Mouse (Mus musculus) adrenal gland, postnatal 10 days (tissue): ENCODE results near the gene Tchp. TPM values are rescaled to one million over a fixed set of nuclear protein-coding genes. Genes with fewer than 3 reads are reported as not detected.
A peak's percentile ranks its signal among the peaks of the same experiment; 100 is the strongest.

Source experiments
- DNase-seq: peaks from one replicate; pipeline ENCODE4 v3.0.0; 2021; ENCODE audit warnings: mixed read lengths
- long read RNA-seq, 2 experiments: library from polyadenylated mRNA; stranded (forward); transcript quantifications; one replicate each; pipeline ENCODE4 v2.0.0; 2021
- total RNA-seq, 2 experiments: library from RNA; stranded (reverse); gene quantifications; 2 replicates each; pipeline ENCODE4 v1.2.3; 2021

The Tchp gene
- 10 to 100 TPM in 1 of 2 experiments, 1 to 10 TPM in 1; 5.7 to 11.7 TPM for total RNA-seq
- long read RNA-seq, experiment 1, transcript Tchp-201 (13 exons, 2,882 nt): major isoform, 6 of 7 reads
- long read RNA-seq, experiment 1, partial matches to known transcripts: 0 of 7 reads
- long read RNA-seq, experiment 1, other reads (novel, unspliced or antisense): 1 of 7 reads
- long read RNA-seq, experiment 2, partial matches to known transcripts: 0 of 4 reads
- long read RNA-seq, experiment 2, other reads (novel, unspliced or antisense): 3 of 4 reads

GRCm38 (mm10) chr5:114707265-114708068 lies at the start of gene Tchp:
Tchp (plus strand) TSS chr5:114707760.
- DNase-seq: peak; percentile 97

- peak; percentile 32 for DNase-seq
Measured at GRCm38 (mm10) chr5:114658255-114658654, 49.3 kb upstream of the Tchp start, which contains the start of gene Trpv4. Trpv4 (minus strand) TSS chr5:114658421.

- no peak for DNase-seq
Measured at GRCm38 (mm10) chr5:114661029-114661428, 46.5 kb upstream of the Tchp start.

GRCm38 (mm10) chr5:114664139-114664538 lies 43.4 kb upstream of the Tchp start:
- DNase-seq: no peak

- DNase-seq: no peak
Measured at GRCm38 (mm10) chr5:114664750-114665149, 42.8 kb upstream of the Tchp start.

GRCm38 (mm10) chr5:114666659-114667058 lies 40.9 kb upstream of the Tchp start:
- no peak for DNase-seq

- DNase-seq: peak; percentile 99
Measured at GRCm38 (mm10) chr5:114667228-114667856, 40.2 kb upstream of the Tchp start.

- no peak for DNase-seq
Measured at GRCm38 (mm10) chr5:114669014-114669413, 38.5 kb upstream of the Tchp start.

GRCm38 (mm10) chr5:114673114-114673513 lies 34.4 kb upstream of the Tchp start:
- no peak for DNase-seq

GRCm38 (mm10) chr5:114674594-114674993 lies 33.0 kb upstream of the Tchp start:
- DNase-seq: no peak

- DNase-seq: no peak
Measured at GRCm38 (mm10) chr5:114679841-114680591, 27.5 kb upstream of the Tchp start.

- no peak for DNase-seq
Measured at GRCm38 (mm10) chr5:114680676-114681285, 26.8 kb upstream of the Tchp start.

GRCm38 (mm10) chr5:114681717-114682116 lies 25.8 kb upstream of the Tchp start:
- DNase-seq: no peak

- no peak for DNase-seq
Measured at GRCm38 (mm10) chr5:114685986-114686385, 21.6 kb upstream of the Tchp start.

GRCm38 (mm10) chr5:114686726-114687210 lies 20.8 kb upstream of the Tchp start:
- DNase-seq: no peak

GRCm38 (mm10) chr5:114687901-114688300 lies 19.7 kb upstream of the Tchp start:
- DNase-seq: no peak

- DNase-seq: no peak
Measured at GRCm38 (mm10) chr5:114688703-114689102, 18.9 kb upstream of the Tchp start.

GRCm38 (mm10) chr5:114689700-114690366 lies 17.7 kb upstream of the Tchp start:
- peak; percentile 44 for DNase-seq

- peak; percentile 94 for DNase-seq
Measured at GRCm38 (mm10) chr5:114690633-114691567, 16.7 kb upstream of the Tchp start, which contains the start of gene Gltp. Gltp (minus strand) TSS chr5:114690984.

GRCm38 (mm10) chr5:114695775-114696174 lies 11.8 kb upstream of the Tchp start:
- DNase-seq: no peak
